Mouse (Mus musculus) Patski (cell line): ENCODE measurements around the gene Ush1g. TPM values are rescaled to one million over a fixed set of nuclear protein-coding genes. Genes with fewer than 3 reads are reported as not detected.

Experiments used
- ATAC-seq: fragments of 100-300 bp; one replicate; pipeline ENCODE4 v1.8.0; 2021
- CTCF ChIA-PET: fragments of 350-600 bp; sonication (Branson Sonifier 250); formaldehyde crosslinking; loops from one replicate; lab custom pipeline; 2022; ENCODE audit warnings: inconsistent platforms; lab: Charles Lee
- POLR2A ChIA-PET: fragments of 350-600 bp; sonication (Branson Sonifier 250); formaldehyde crosslinking; loops from one replicate; lab custom pipeline; 2022; ENCODE audit warnings: antibody characterized with exemption, inconsistent platforms; lab: Charles Lee
- DNase-seq: peaks from one replicate; pipeline ENCODE4 v3.0.0-alpha.2; 2011; ENCODE audit warnings: low read depth, low spot score
- H3K27me3 ChIP-seq: fragments of 371-371 bp; one replicate; pipeline ENCODE4 v1.5.1; 2021
- CTCF ChIP-seq: fragments of 100-300 bp; IDR thresholded peaks from one replicate; pipeline ENCODE4 v1.5.1; 2021
- in situ Hi-C: fragments of 300-500 bp; cut with MboI; formaldehyde crosslinking; loops from 3 replicates; pipeline ENCODE4 v1.11.1; 2018; ENCODE audit warnings: low pct_unique_long_range_greater_than_20kb, mixed read lengths
- polyA plus RNA-seq: library from polyadenylated mRNA; unstranded; gene quantifications from one replicate; pipeline ENCODE4 v1.2.3, GENCODE M21; 2021

Gene Ush1g
- polyA plus RNA-seq, 1 experiment from 2014 or later = 0.32 TPM

DNA sequence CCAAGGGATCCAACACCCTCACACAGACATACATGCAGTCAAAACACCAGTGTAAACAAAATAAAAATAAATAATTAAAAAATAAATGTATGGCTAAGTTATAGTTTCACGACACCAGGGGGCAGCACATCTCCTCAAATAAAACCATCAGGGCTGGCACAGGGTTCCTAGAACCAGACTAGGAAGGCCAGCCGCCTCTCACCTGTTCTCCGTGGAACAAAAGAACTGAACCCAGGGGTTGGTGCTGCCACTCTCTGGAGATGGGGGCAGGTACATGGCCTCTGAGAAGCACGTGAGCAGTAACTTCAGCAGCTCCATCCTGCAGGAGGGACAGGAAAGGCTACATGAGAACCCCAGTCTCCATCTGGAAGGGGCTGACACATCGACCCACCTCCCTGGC lies 36.6 kb upstream of the Ush1g start:
- no peak for TF ChIP-seq CTCF
- in situ Hi-C loops = loop anchor here (5.0 kb wide), 2 partner anchors 36 to 161 kb away; partner anchors contain the start of gene Ush1g
- POLR2A ChIA-PET = interaction anchor here (1.5 to 1.6 kb wide), 2 partner anchors 54 to 56 kb away, joined by 4 to 5 read pairs; no protein-coding TSS in a partner anchor
- H3K27me3 ChIP-seq = no peaks in the 10 kb centered on the region
- ATAC-seq (no peak), DNase-seq (no peak)
- CTCF ChIA-PET = interaction anchor here (0.8 to 1.7 kb wide), 7 partner anchors 9 to 115 kb away, joined by 3 to 5 read pairs (median 3); partner anchors contain the start of gene Hid1

DNA sequence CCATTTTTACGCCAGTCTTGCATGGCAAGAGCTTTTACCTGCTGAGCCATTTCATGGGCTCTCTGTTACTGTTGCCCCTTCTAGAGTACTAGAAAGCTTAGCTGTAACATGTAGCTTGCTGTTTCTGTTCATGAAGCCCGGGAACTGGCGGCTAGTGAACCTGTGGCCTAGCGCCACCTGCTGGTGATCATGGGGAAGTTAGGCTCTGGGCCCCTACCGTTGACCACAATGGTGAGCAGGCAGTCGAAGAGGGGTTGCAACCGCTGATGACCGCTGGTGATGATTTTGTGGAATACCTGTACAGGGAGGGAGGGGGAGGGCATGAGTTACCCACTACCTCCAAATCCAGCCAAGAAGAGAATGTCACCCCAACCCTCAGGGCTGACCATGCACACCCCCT lies 32.3 kb upstream of the Ush1g start:
- ChIA-PET CTCF (interaction anchor here (0.7 to 2.2 kb wide), 13 partner anchors 9 to 129 kb away, joined by 3 to 11 read pairs (median 4); partner anchors contain the start of genes Fdxr and Ush1g), POLR2A (interaction anchor here (0.6 to 0.7 kb wide), 2 partner anchors 91 to 120 kb away, joined by 3 read pairs; no protein-coding TSS in a partner anchor)
- H3K27me3 ChIP-seq = no peaks in the 10 kb centered on the region
- TF ChIP-seq CTCF = no peak
- DNase-seq (no peak), ATAC-seq (peak; percentile 24)
- in situ Hi-C loops = no loop called here

DNA sequence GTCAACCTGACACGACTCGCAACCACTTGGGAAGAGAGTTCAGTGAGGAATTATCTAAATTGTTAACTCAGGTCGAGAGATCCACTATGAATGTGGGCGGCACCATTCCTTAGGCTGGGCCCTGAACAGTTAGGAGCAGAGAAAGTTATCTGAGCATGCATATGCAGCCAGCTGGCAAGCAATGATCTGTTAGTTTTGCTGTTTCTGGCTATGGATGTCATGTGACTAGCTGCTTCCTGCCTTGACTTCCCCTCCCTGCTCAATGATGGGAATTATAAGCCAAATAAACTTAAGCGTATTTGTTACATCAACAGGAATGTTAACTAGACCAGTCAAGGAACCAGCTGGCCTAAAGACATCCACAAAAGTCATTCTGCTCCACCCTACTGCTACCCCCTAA lies 31.5 kb upstream of the Ush1g start:
- DNase-seq (no peak), ATAC-seq (no peak)
- ChIA-PET POLR2A (no interaction called here), CTCF (interaction anchor here (0.8 to 2.2 kb wide), 10 partner anchors 8 to 130 kb away, joined by 3 to 11 read pairs (median 4); partner anchors contain the start of gene Ush1g)
- in situ Hi-C loops = no loop called here
- no peak for TF ChIP-seq CTCF
- H3K27me3 ChIP-seq = no peaks in the 10 kb centered on the region

DNA sequence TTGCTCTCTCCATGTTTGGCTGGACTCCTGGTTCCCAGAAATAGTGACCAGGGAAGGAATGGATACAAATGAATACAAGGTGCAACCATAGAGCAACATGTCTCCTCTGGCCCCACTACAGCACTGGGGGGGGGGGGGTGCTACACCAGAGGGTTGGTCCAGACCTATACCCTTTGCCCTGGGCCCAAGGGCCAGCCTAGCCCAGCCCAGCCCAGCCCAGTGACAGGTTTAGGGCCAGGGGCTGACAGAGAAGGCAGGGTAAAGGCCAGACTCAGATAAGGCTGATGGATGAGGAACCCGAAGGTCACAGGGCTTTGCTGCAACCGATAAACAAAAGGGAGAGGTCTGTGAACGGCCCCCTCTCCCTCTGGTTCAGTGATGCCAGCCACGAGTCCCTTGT lies 28.1 kb upstream of the Ush1g start:
- ATAC-seq (no peak), DNase-seq (no peak)
- CTCF ChIA-PET = no interaction called here
- no peak for TF ChIP-seq CTCF
- in situ Hi-C loops = no loop called here
- POLR2A ChIA-PET = no interaction called here
- H3K27me3 ChIP-seq = no peaks in the 10 kb centered on the region

DNA sequence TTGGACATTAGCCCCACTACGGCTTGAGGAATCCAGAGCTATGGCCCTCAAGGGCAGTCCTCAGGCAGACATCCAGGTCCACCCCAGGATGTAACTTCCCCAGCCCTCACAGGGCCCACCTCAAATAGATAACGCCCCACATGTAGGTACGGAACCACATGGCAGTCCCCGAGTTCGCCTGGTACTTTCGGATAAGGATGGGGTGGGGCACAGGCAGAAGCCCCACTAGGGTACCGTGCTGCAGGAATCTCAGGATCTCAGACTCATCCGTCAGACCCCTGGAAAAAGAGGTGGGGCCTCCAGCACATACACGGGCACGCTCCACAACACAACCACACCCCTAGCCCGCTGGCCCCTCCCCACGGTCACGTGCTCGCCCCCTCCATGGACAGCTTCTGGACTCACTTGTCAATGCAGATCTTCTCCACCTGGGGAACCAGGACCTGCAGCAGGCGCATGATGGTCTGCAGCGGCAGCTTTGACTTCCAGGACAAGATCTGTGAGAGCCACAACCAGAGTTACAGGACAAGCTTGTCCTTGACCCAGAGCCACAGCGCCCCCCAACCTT lies 26.9 kb upstream of the Ush1g start:
- ChIA-PET POLR2A (no interaction called here), CTCF (no interaction called here)
- DNase-seq (no peak), ATAC-seq (no peak)
- H3K27me3 ChIP-seq = peaks cover 8% of the 10 kb centered on the region
- TF ChIP-seq CTCF = no peak
- in situ Hi-C loops = no loop called here

DNA sequence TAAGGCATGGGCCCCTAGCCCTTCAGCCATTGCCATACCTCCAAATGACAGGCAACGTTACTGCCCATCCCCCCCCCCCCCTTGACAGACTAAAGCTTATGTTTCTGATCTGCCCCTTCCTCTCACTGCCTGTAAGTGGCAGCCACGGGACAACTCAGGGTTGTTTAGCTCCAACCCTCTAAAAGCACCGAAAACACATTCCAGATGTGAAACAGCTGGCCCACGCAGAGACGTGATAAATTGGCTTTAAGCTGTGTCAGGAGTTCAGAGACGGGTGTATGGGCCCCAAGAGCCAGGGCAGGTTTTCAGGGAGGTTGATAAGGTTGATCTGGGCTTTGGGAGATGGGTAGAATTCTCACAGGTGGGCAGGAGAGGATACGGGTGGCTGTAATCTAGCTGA lies 23.7 kb upstream of the Ush1g start:
- in situ Hi-C loops = no loop called here
- peaks cover 8% of the 10 kb centered on the region for H3K27me3 ChIP-seq
- ChIA-PET POLR2A (no interaction called here), CTCF (interaction anchor here (1.4 kb wide), 1 partner anchor 9 kb away, joined by 8 read pairs; no protein-coding TSS in a partner anchor)
- TF ChIP-seq CTCF = no peak
- no peak for ATAC-seq
- no peak for DNase-seq

DNA sequence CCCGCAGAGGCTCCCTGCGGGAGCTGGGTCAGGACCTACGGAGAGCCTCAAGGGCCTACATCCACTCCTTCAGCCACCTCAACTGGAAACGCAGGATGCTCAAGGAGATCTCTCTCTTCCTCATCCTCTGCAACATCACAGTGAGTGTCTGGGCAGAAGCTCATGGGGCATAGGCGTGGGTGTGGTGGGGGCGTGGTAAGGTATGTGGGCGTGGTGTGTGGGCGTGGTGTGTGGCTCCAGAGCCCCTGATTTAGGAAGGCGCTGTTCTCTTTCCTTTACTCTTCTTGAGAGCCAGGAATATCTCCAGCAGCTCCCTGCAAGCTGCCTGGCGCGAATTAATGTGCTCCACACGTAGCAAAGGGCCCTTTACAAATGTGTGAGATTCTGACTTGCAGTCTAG lies 23.1 kb upstream of the Ush1g start:
- peaks cover 8% of the 10 kb centered on the region for H3K27me3 ChIP-seq
- ATAC-seq = no peak
- CTCF ChIA-PET = interaction anchor here (1.4 kb wide), 1 partner anchor 10 kb away, joined by 8 read pairs; no protein-coding TSS in a partner anchor
- POLR2A ChIA-PET = no interaction called here
- TF ChIP-seq CTCF = no peak
- in situ Hi-C loops = no loop called here
- DNase-seq = no peak

DNA sequence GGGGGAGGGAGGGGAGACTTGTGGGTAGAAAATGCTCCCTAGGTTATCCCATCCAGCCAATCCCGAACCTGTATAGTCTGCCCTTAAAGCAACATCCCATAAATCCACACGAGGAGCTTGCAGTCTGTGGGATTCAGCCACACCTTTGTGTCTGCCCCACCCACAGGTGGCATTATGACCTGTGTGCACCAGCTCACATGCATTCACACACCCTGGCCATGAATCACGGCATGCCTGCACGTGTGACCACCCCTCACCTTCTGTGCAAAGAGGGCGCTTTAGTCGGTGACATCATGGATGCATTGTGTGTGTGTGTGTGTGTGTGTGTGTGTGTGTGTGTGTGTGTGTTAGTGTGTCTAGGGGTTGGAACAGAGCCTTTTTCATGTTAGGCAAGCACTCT lies 20.0 kb upstream of the Ush1g start:
- in situ Hi-C loops = no loop called here
- no peak for TF ChIP-seq CTCF
- ChIA-PET CTCF (interaction anchor here (0.6 kb wide), 1 partner anchor 12 kb away, joined by 3 read pairs; no protein-coding TSS in a partner anchor), POLR2A (no interaction called here)
- ATAC-seq = no peak
- no peak for DNase-seq
- peaks cover 19% of the 10 kb centered on the region for H3K27me3 ChIP-seq

DNA sequence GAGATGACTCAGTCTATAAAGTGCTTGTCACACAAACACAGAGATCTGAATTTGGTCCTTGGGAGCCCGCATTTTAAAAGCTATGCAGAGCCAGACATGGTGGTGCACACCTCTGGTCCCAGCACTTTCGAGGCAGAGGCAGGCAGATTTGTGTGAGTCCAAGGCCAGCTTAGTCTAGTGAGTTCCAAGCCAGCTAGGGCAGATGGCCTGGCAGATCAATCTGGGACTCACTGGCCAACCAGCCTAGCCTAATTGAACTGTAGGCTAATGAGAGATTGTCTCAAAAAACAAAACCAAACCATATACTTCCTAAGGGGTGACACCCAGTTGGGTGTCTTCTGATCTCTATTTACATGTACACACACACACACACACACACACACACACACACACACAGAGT lies 19.4 kb upstream of the Ush1g start:
- peaks cover 19% of the 10 kb centered on the region for H3K27me3 ChIP-seq
- in situ Hi-C loops = no loop called here
- POLR2A ChIA-PET = interaction anchor here (0.8 kb wide), 1 partner anchor 51 kb away, joined by 4 read pairs; no protein-coding TSS in a partner anchor
- no peak for DNase-seq
- no peak for TF ChIP-seq CTCF
- CTCF ChIA-PET = no interaction called here
- ATAC-seq = no peak

DNA sequence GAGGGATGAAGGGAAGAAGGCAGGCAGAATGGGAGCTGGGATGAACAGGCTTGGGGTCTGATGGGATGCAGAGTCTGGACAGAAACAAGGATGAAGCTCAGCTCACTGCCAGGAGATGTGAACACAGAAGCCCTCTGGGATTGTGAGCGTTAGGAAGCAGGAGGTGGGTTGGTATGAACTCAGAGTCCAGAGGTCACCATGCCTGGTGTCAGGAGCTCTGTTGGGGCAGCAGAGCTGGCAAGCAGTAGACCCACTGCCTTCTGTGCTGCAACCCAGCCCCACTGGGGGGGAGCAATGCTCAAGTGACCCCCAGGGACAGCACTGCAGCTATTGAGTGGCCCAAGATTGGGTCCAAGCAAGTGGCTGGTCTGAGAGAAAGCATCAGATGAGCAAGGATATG lies 16.0 kb upstream of the Ush1g start:
- POLR2A ChIA-PET = no interaction called here
- peaks cover 40% of the 10 kb centered on the region for H3K27me3 ChIP-seq
- ATAC-seq = no peak
- no peak for TF ChIP-seq CTCF
- in situ Hi-C loops = no loop called here
- CTCF ChIA-PET = no interaction called here
- no peak for DNase-seq

DNA sequence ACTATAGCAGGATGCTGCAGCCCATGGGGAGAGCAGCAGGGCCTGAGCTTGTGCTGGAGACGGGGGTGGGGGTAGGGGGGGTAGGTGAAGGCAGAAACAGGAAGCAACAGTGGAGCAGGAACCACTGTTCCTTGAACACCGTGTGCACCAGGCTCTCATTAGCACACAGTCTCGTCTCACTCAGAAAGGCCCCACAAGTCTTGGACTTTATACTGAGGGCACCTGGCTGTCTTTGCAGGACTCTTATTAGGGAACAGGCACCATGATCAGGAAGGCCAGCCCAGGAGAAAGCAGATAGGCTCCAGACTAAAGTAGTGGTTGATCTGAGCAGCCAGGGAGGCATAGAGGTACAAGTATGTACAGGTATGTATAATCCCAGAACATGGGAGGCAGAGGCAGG lies 15.5 kb upstream of the Ush1g start:
- no peak for ATAC-seq
- ChIA-PET POLR2A (no interaction called here), CTCF (no interaction called here)
- no peak for TF ChIP-seq CTCF
- no peak for DNase-seq
- in situ Hi-C loops = no loop called here
- H3K27me3 ChIP-seq = peaks cover 42% of the 10 kb centered on the region
